24 mouse cellular contexts compared by ENCODE assay signal in the genomic region with DNA sequence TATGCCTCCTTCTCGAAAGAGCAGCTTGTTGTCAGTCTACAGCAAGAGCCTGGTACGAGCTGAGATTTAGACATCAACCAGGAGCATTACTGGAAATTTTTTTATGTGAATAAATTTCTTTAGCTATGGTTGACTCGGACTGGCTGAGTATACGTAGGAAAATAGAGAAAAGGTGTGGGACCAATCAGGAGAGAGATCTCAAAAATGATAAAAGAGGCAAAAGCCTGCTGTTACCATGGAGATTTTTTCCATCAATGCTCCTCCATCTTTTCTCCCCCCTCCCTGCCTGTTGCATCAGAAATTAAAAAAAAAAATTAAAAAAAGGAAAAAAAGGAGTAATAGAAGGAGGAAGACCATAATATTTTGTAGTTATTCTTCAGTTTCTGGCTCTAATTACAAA.
DNase-seq lines count a peak whose midpoint lies in the region; ATAC-seq lines count a peak whose summit lies in the region.
"Had no signal": no experiment of that assay in that cellular context is flagged by ENCODE, and none has a peak within 500 bp of the region (broad histone marks: within the 10 kb centered on the region; RNA-seq: fewer than 3 reads in every experiment).

No protein-coding gene starts in this region.

- DNase-seq in hindbrain, embryonic 14.5 days (ENCODE audit: low spot score) = no peak
- DNase-seq in layer of hippocampus, adult 9-11 months = peak; percentile 3
- DNase-seq in layer of hippocampus, postnatal 10 days (ENCODE audit: low spot score in 2 of 2) = no peak
- no peak for DNase-seq in midbrain, embryonic 11.5 days (ENCODE audit: low spot score, missing footprints)
- peak; percentile 4 to 35 for DNase-seq in left cerebral cortex, postnatal 25 days (ENCODE audit: low spot score in 2 of 2)
- DNase-seq in thymus, postnatal 4 days = no peak
- DNase-seq: adrenal gland, postnatal 25 days; cerebellum, adult 11-12 months; cerebellum, postnatal 14 days; gastrocnemius, postnatal 10 days; heart, adult 11 months; kidney, adult 2 months; kidney, postnatal 10 days; liver, embryonic 13.5 days; lung, adult 2 months; lung, postnatal 14 days; thymus, adult 2 months had no signal

- no peak overlapping the region for H3K9ac ChIP-seq in hindbrain, embryonic 14.5 days
- no peak overlapping the region for H3K9ac ChIP-seq in hindbrain, embryonic 16.5 days (ENCODE audit: low read depth, low read length)
- no peak overlapping the region for H3K9ac ChIP-seq in midbrain, embryonic 15.5 days
- H3K9ac ChIP-seq in midbrain, embryonic 11.5 days (ENCODE audit: low read length) = no peak overlapping the region
- H3K9ac ChIP-seq: embryonic facial prominence, embryonic 12.5 days; forebrain, embryonic 13.5 days; liver, embryonic 13.5 days had no signal

- H3K27me3 ChIP-seq in hindbrain, embryonic 14.5 days (ENCODE audit: control insufficient read depth, insufficient read depth, low read length) = no peaks in the 10 kb centered on the region
- H3K27me3 ChIP-seq in hindbrain, embryonic 16.5 days (replicated peaks; ENCODE audit: control insufficient read depth, insufficient read depth, low read length) = no peaks in the 10 kb centered on the region
- H3K27me3 ChIP-seq in midbrain, embryonic 15.5 days (replicated peaks) = no peaks in the 10 kb centered on the region
- no peaks in the 10 kb centered on the region for H3K27me3 ChIP-seq in midbrain, embryonic 11.5 days (ENCODE audit: control insufficient read depth, insufficient read depth, low read length)
- H3K27me3 ChIP-seq: embryonic facial prominence, embryonic 12.5 days; forebrain, embryonic 13.5 days; liver, embryonic 13.5 days had no signal

- no peak overlapping the region for H3K4me3 ChIP-seq in hindbrain, embryonic 14.5 days (replicated peaks; ENCODE audit: low read length)
- no peak overlapping the region for H3K4me3 ChIP-seq in hindbrain, embryonic 16.5 days (ENCODE audit: low read length)
- peak overlapping the region; percentile 16; the same call in 1 of the 2 replicates for H3K4me3 ChIP-seq in midbrain, embryonic 15.5 days
- H3K4me3 ChIP-seq in midbrain, embryonic 11.5 days (ENCODE audit: low read depth, low read length) = no peak overlapping the region
- H3K4me3 ChIP-seq: embryonic facial prominence, embryonic 12.5 days; erythroblast, embryonic 14.5 days; forebrain, embryonic 13.5 days; liver, embryonic 13.5 days had no signal

- intact Hi-C loops in left cerebral cortex, postnatal 25 days (cut with DNase I) = no loop called here

- no peaks in the 10 kb centered on the region for H3K36me3 ChIP-seq in hindbrain, embryonic 14.5 days (replicated peaks; ENCODE audit: control insufficient read depth, insufficient read depth)
- no peaks in the 10 kb centered on the region for H3K36me3 ChIP-seq in hindbrain, embryonic 16.5 days (ENCODE audit: control insufficient read depth, insufficient read depth, low read length)
- no peaks in the 10 kb centered on the region for H3K36me3 ChIP-seq in midbrain, embryonic 15.5 days (replicated peaks)
- no peaks in the 10 kb centered on the region for H3K36me3 ChIP-seq in midbrain, embryonic 11.5 days (ENCODE audit: control insufficient read depth, insufficient read depth, low read length)
- H3K36me3 ChIP-seq: embryonic facial prominence, embryonic 12.5 days; liver, embryonic 13.5 days had no signal

- no peak for ATAC-seq in hindbrain, embryonic 14.5 days (ENCODE audit: low FRiP score)
- no peak for ATAC-seq in hindbrain, embryonic 16.5 days
- ATAC-seq in midbrain, embryonic 15.5 days (replicated peaks) = 0 out of 2 replicates have a peak, but pooled peaks have one; percentile 17
- ATAC-seq in midbrain, embryonic 11.5 days (ENCODE audit: low FRiP score) = no peak
- ATAC-seq: CD4-positive, CD25-positive, alpha-beta regulatory T cell, adult 4 months; forebrain, embryonic 13.5 days had no signal

- no peaks in the 10 kb centered on the region for H3K4me1 ChIP-seq in hindbrain, embryonic 14.5 days (replicated peaks; ENCODE audit: control insufficient read depth, insufficient read depth, low read length)
- no peaks in the 10 kb centered on the region for H3K4me1 ChIP-seq in hindbrain, embryonic 16.5 days (ENCODE audit: control insufficient read depth, insufficient read depth, low read depth, low read length)
- H3K4me1 ChIP-seq in midbrain, embryonic 15.5 days = no peaks in the 10 kb centered on the region
- H3K4me1 ChIP-seq in midbrain, embryonic 11.5 days (ENCODE audit: control insufficient read depth, insufficient read depth, low read length) = no peaks in the 10 kb centered on the region
- H3K4me1 ChIP-seq: embryonic facial prominence, embryonic 12.5 days; forebrain, embryonic 13.5 days; liver, embryonic 13.5 days had no signal

- 69% methylated on average over 4 of the region's 4 CpGs for WGBS in hindbrain, embryonic 14.5 days
- WGBS in hindbrain, embryonic 16.5 days = 69% methylated on average over 4 of the region's 4 CpGs
- WGBS in midbrain, embryonic 15.5 days = 62% methylated on average over 4 of the region's 4 CpGs
- WGBS in midbrain, embryonic 11.5 days = 83% methylated on average over 4 of the region's 4 CpGs

- peak overlapping the region; percentile 17; the same call in 1 of the 2 replicates for H3K4me2 ChIP-seq in hindbrain, embryonic 14.5 days (replicated peaks)
- no peak overlapping the region for H3K4me2 ChIP-seq in hindbrain, embryonic 16.5 days (ENCODE audit: low read length)
- peak overlapping the region; percentile 25; the same call in 1 of the 2 replicates for H3K4me2 ChIP-seq in midbrain, embryonic 15.5 days
- H3K4me2 ChIP-seq in midbrain, embryonic 11.5 days = no peak overlapping the region
- H3K4me2 ChIP-seq: embryonic facial prominence, embryonic 12.5 days; forebrain, embryonic 13.5 days; heart, embryonic 11.5 days; liver, embryonic 13.5 days had no signal

- H3K27ac ChIP-seq in hindbrain, embryonic 14.5 days = 0 out of 2 replicates have a peak overlapping the region, but pooled peaks have one; percentile 9
- H3K27ac ChIP-seq in hindbrain, embryonic 16.5 days (ENCODE audit: low read depth, low read length) = no peak overlapping the region
- H3K27ac ChIP-seq in midbrain, embryonic 15.5 days = peak overlapping the region; percentile 55; the same call in 1 of the 2 replicates
- no peak overlapping the region for H3K27ac ChIP-seq in midbrain, embryonic 11.5 days (ENCODE audit: low read depth, low read length)
- H3K27ac ChIP-seq: embryonic facial prominence, embryonic 12.5 days; forebrain, embryonic 13.5 days; liver, embryonic 13.5 days had no signal

- H3K9me3 ChIP-seq in hindbrain, embryonic 14.5 days (ENCODE audit: control insufficient read depth, low read length) = 0 out of 2 replicates have a peak, but pooled peaks cover 3% of the 10 kb centered on the region
- peaks cover 7% of the 10 kb centered on the region for H3K9me3 ChIP-seq in hindbrain, embryonic 16.5 days (ENCODE audit: control insufficient read depth, low read length)
- peaks cover 5% of the 10 kb centered on the region; the same call in 1 of the 2 replicates for H3K9me3 ChIP-seq in midbrain, embryonic 15.5 days
- H3K9me3 ChIP-seq in midbrain, embryonic 11.5 days (ENCODE audit: control insufficient read depth, low read length) = no peaks in the 10 kb centered on the region; the same call in 1 of the 2 replicates
- H3K9me3 ChIP-seq: liver, embryonic 13.5 days had no signal

Comparison
In these comparisons a context has a peak if more than half of its experiments do, and no peak if none do; other contexts are left out.
1. DNase-seq: peak in layer of hippocampus, adult 9-11 months (single experiment) and left cerebral cortex, postnatal 25 days (2 of 2); none in hindbrain, embryonic 14.5 days (single experiment), layer of hippocampus, postnatal 10 days (0 of 2), midbrain, embryonic 11.5 days (single experiment) and thymus, postnatal 4 days (single experiment).
2. H3K27ac ChIP-seq: peak in hindbrain, embryonic 14.5 days (single experiment) and midbrain, embryonic 15.5 days (single experiment); none in hindbrain, embryonic 16.5 days (single experiment) and midbrain, embryonic 11.5 days (single experiment).
3. H3K4me2 ChIP-seq: peak in hindbrain, embryonic 14.5 days (single experiment) and midbrain, embryonic 15.5 days (single experiment); none in hindbrain, embryonic 16.5 days (single experiment) and midbrain, embryonic 11.5 days (single experiment).